Mouse (Mus musculus): ENCODE measurements at regions not wholly inside any gene's neighbourhood (a gene's known extent, or its start where the extent isn't known, plus 50 kb on each side); places are given as distances from the start of the nearest gene placed in this dataset.

DNA sequence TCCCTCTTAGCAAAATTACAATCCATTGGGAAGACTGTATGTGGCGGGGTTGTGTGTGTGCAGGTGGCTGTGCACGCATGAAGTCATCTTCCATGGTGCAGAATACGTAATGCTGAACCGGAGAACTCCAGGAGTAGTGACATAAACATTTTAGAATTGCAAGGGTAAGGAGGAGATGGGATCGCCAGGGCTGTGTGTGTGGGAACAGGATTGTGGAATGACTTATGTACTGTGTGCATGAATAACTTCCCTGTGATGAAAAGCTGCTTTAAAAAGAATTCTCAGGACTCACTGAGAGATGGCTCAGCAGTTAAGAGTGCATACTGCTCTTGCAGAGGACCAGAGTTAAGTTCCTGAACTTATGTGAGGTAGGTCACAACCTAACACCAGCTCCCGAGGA, 57.2 kb upstream of the Slc30a5 start:
- DNase-seq = no peak

DNA sequence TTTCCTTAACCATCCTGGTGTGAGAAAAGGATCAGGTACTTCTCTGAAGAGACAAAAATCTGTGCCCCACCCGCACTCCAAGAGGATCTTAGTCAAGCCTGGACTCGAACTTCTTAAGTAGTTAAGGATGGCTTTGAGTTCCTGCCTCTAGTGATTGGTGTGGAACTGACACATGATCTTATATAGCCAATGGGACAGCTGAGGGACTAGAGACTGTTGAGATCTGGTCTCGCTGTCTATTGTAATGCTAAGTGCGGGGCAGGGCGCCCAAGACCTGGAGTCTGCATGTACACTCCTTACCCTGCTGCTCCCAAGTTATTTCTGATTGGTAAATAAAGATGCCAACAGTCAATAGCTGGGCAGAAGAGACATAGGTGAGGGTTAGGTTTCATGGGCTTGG, 55.3 kb upstream of the Slc30a5 start:
- no peak for DNase-seq

DNA sequence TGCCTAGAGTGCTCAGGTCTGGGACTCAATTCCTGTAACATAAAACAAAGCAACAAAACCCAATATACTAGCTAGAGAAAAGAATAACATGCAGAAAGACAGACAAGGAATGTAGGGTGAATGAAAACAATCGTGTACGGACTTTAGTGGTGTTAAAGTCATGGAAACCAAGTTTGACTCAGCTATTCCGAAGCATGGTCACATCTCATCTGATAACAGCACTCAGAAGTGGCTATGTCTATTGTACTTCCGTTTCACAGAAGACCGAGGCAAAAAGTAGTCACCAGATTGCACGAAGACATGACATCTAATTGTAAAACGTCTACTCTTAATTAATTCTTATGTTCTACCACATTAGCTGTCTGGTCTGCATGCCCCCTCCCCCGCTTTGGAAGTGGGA, 50.5 kb upstream of the Slc30a5 start:
- no peak for DNase-seq

Measured in gastrocnemius, postnatal 25 days (tissue).